Mouse (Mus musculus) erythroblast, embryonic 14.5 days (primary cell): ENCODE measurements around the gene Eif1ad. TPM values are rescaled to one million over a fixed set of nuclear protein-coding genes. Genes with fewer than 3 reads are reported as not detected.
"Not testable (repeated sequence)": the region's sequence is repeated elsewhere in the genome, so short reads cannot be mapped to it uniquely, and the experiment has no call there.

Source experiments
- H3K27me3 ChIP-seq: 2 replicates; pipeline ENCODE4 v1.6.1; 2012; ENCODE audit warnings: inconsistent platforms; ENCODE audit not compliant: control insufficient read depth
- H3K36me3 ChIP-seq: 2 replicates; pipeline ENCODE4 v1.6.1; 2012; ENCODE audit warnings: mild to moderate bottlenecking, inconsistent platforms; ENCODE audit not compliant: control insufficient read depth
- H3K4me1 ChIP-seq: 2 replicates; pipeline ENCODE4 v1.6.1; 2012; ENCODE audit warnings: inconsistent platforms; ENCODE audit not compliant: control insufficient read depth
- H3K4me3 ChIP-seq: replicated peaks from 2 replicates; pipeline ENCODE3; 2012; ENCODE audit warnings: moderate library complexity, mild to moderate bottlenecking, inconsistent platforms
- H3K9me3 ChIP-seq: 2 replicates; pipeline ENCODE4 v1.6.1; 2012; ENCODE audit warnings: low read length, inconsistent platforms, mixed read lengths; ENCODE audit not compliant: control insufficient read depth
- GATA1 ChIP-seq: IDR thresholded peaks from 2 replicates; pipeline ENCODE4 v1.6.1; 2012; ENCODE audit warnings: low read length, inconsistent platforms, mixed read lengths
- TAL1 ChIP-seq: IDR thresholded peaks from 3 replicates; pipeline ENCODE4 v1.6.1; 2012; ENCODE audit warnings: low read length, inconsistent platforms, mixed read lengths
- polyA plus RNA-seq: library from polyadenylated mRNA; stranded (reverse); fragments of >175 nt; gene quantifications from 2 replicates; pipeline ENCODE4 v1.2.3, GENCODE M21; 2012

The Eif1ad gene
- polyA plus RNA-seq, 1 experiment, result 4.6 TPM

DNA sequence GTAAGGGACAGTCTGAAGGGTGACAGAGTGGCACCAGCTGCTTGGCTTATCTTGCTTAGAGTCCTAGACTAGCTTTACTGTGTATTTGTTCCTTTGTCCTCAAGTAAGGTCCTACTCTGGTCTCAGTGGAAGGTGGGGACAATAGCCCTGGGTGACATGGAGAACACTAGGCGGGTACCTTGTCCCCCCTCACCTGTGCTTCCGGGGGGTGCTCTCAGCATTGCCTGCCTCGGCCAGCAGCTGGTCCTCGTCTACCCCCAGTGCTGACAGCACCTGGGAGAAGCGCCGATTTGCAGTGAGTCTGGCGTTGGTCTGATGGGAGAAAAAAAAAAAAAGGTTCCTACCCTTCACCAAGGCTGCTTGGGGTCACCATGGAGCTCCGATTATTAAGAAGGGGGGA, 23.9 kb downstream of the Eif1ad start:
- TF ChIP-seq TAL1 (no peak), GATA1 (no peak)
- peak overlapping the region; percentile 100 for H3K4me3 ChIP-seq
- H3K9me3 ChIP-seq, result no peaks in the 10 kb centered on the region
- H3K36me3 ChIP-seq, result peaks cover 16% of the 10 kb centered on the region
- peaks cover 51% of the 10 kb centered on the region for H3K4me1 ChIP-seq
- no peaks in the 10 kb centered on the region for H3K27me3 ChIP-seq

DNA sequence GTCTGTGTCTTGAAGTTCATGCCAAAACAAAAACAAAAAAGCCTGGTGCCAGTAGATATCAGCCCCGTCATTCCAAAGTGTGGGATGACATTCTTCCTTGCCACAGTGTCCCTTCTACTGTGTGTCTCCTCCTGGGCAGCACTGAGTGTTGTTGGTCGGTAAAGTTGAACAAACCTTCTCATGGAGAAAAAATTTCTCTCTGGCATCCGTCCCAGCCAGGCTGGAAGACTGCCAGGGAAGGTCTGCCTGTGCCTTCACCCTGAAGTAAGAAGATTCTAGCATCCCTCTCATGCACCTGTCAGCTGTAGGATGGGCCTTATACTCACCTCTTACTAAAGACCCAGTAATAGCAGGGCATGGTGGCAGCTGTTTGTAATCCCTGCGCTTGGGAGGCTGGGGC, 26.4 kb downstream of the Eif1ad start:
- Histone ChIP-seq H3K4me1 (peaks cover 29% of the 10 kb centered on the region), H3K36me3 (no peaks in the 10 kb centered on the region), H3K4me3 (no peak overlapping the region), H3K27me3 (no peaks in the 10 kb centered on the region), H3K9me3 (no peaks in the 10 kb centered on the region)
- TF ChIP-seq GATA1 (no peak), TAL1 (no peak)

GRCm38 (mm10) chr19:5394168-5394567, 27.6 kb downstream of the Eif1ad start:
- Histone ChIP-seq H3K27me3 (no peaks in the 10 kb centered on the region), H3K36me3 (no peaks in the 10 kb centered on the region), H3K9me3 (no peaks in the 10 kb centered on the region), H3K4me3 (no peak overlapping the region), H3K4me1 (peaks cover 21% of the 10 kb centered on the region)
- TF ChIP-seq GATA1, result no peak
- TF ChIP-seq TAL1, result no peak

DNA sequence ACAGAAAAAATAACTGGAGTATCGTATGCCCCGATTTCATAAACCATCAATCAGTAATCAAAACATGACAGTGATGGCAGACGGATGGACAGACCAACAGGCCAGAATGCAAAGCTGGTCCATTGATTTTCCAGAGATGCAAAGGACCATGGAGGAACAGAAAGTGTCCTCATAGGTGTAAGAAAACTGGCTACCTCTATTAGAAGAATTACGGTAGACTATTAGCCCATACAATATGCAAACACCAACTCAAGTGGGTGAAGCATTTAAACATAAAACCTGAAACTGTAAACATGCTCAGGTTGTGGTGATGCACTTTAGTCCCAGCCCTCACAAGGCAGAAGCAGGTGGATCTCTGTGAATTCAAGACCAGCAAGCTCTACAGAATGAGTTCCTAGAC, 28.8 kb downstream of the Eif1ad start:
- TF ChIP-seq GATA1, result no peak
- TF ChIP-seq TAL1, result no peak
- Histone ChIP-seq H3K4me1 (peaks cover 9% of the 10 kb centered on the region), H3K4me3 (no peak overlapping the region), H3K36me3 (no peaks in the 10 kb centered on the region), H3K27me3 (no peaks in the 10 kb centered on the region), H3K9me3 (no peaks in the 10 kb centered on the region)

DNA sequence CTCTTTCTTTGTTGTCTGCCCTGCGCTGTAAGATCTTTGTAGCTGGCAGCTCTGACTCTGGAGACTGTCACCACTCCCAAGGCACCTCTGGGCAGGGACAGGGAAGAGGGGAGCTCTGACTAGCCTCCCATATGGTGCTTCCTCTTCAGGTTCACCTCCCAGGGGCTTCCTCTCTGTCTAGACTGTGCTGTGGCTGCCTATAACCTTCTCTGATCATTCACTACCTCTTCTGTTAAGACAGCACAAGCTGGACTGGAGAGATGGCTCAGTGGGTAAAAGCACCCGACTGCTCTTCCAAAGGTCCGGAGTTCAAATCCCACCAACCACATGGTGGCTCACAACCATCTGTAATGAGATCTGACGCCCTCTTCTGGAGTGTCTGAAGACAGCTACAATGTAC, 34.5 kb downstream of the Eif1ad start:
- H3K9me3 ChIP-seq, H3K4me3 ChIP-seq, H3K27me3 ChIP-seq, H3K36me3 ChIP-seq, H3K4me1 ChIP-seq: not testable (repeated sequence)

DNA sequence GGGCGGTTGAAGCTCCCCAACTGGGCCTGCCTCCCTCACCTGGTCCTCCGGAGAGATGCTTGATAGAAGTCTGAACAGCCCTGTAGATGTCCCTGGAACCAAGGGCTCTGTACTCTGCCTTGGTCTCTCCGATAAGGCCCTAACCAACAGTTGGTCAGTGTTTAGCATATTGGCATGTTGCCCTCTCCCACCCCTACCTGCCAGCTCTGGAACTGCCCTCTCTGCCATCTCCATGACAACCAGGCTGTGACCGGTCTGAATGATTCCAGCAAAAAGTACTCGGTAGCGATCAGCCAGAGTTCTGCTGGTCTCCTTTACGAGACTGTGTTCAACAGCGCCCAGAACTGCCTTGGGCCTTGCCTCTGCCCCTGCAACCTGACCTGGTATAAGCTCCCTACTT, 35.8 kb downstream of the Eif1ad start, which contains the start of gene Tsga10ip:
Tsga10ip (minus strand) TSS at position 234 of the 400 bp plus-strand sequence.
- TF ChIP-seq TAL1, result no peak
- no peak for TF ChIP-seq GATA1
- H3K9me3 ChIP-seq, result no peaks in the 10 kb centered on the region
- no peaks in the 10 kb centered on the region for H3K27me3 ChIP-seq
- H3K4me1 ChIP-seq, result no peaks in the 10 kb centered on the region; the same call in 1 of the 2 replicates
- H3K4me3 ChIP-seq, result no peak within 1 kb of the TSS
- H3K36me3 ChIP-seq, result no peaks in the 10 kb centered on the region

GRCm38 (mm10) chr19:5405924-5406323, 39.4 kb downstream of the Eif1ad start:
- no peaks in the 10 kb centered on the region for H3K36me3 ChIP-seq
- TF ChIP-seq TAL1 (no peak), GATA1 (no peak)
- H3K4me1 ChIP-seq, result peaks cover 2% of the 10 kb centered on the region; the same call in 1 of the 2 replicates
- no peaks in the 10 kb centered on the region for H3K9me3 ChIP-seq
- no peaks in the 10 kb centered on the region for H3K27me3 ChIP-seq
- H3K4me3 ChIP-seq, result peak overlapping the region; percentile 26

- H3K27me3 ChIP-seq, H3K36me3 ChIP-seq, H3K9me3 ChIP-seq, H3K4me1 ChIP-seq: not testable (repeated sequence)
- H3K4me3 ChIP-seq, result peak overlapping the region; percentile 47
These were observed 40.1 kb downstream of the Eif1ad start for GRCm38 (mm10) chr19:5406531-5407126.

DNA sequence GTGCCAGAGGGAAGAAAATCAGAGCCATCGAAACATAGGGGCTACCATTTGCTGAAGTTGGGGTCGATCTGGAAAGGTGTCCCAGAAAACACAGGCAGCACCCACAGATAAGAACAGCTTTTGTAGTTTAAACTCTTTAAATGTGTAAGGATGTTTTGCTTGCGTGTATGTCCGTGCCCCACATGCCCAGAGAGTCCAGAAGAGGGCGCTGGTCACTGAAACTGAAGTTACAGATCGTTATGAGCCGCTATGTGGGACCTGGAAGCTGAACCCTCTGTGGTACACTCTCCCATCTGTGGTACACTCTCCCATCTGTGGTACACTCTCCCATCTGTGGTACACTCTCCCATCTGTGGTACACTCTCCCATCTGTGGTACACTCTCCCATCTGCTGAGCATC, 40.6 kb downstream of the Eif1ad start:
- Histone ChIP-seq H3K27me3 (no peaks in the 10 kb centered on the region), H3K4me1 (peaks cover 2% of the 10 kb centered on the region; the same call in 1 of the 2 replicates), H3K36me3 (no peaks in the 10 kb centered on the region)

More for the DNA sequence above, 40.6 kb downstream of the Eif1ad start:
- no peak for TF ChIP-seq TAL1
- TF ChIP-seq GATA1, result no peak
- Histone ChIP-seq H3K4me3 (peak overlapping the region; percentile 47), H3K9me3 (no peaks in the 10 kb centered on the region)
